Mouse (Mus musculus): ENCODE measurements around the gene Prkacb.

DNA sequence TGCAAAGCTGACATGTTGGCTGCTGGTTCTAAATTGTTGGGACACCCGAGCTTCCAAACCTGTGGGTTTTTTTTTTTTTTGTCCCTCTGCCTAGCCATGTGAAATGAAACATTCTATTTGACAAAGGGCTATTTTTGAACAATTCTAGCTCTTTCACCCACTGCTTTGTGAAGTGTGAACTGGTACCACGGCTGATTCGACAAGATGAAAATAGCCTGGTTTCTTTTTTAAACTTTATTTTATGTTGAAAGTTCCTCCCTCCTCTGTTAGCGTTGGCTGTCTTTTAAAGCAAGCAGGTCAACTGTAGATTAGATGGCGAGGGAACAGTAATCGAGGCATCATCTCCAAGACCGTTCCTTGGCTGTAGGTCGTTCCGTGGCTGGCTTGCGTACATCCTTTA is 44.6 kb upstream of the Prkacb start:
- TF ChIP-seq CTCF (IDR thresholded peaks at IDR 0.05; ENCODE audit: insufficient read depth, low read length): no peak
- no peak for TF ChIP-seq POLR2A (IDR thresholded peaks at IDR 0.05; ENCODE audit: borderline replicate concordance, extremely low read depth, low read depth, low read length)

All from lung, adult 2 months (tissue).